Mouse (Mus musculus) C2C12 (cell line): Measurements from ENCODE around the gene Upk3a.

Experiments
- CTCF ChIP-seq: IDR thresholded peaks from one replicate; pipeline ENCODE4 v1.5.1; 2011; ENCODE audit not compliant: control insufficient read depth, insufficient read depth, insufficient read length
- FOSL1 ChIP-seq: IDR thresholded peaks from one replicate; pipeline ENCODE4 v1.8.0; 2011; ENCODE audit warnings: mild to moderate bottlenecking, low read length; ENCODE audit not compliant: poor library complexity, insufficient read depth, severe bottlenecking
- USF1 ChIP-seq: IDR thresholded peaks from one replicate; pipeline ENCODE4 v1.6.1; 2011; ENCODE audit warnings: low read depth, mild to moderate bottlenecking, control low read depth, moderate library complexity

DNA sequence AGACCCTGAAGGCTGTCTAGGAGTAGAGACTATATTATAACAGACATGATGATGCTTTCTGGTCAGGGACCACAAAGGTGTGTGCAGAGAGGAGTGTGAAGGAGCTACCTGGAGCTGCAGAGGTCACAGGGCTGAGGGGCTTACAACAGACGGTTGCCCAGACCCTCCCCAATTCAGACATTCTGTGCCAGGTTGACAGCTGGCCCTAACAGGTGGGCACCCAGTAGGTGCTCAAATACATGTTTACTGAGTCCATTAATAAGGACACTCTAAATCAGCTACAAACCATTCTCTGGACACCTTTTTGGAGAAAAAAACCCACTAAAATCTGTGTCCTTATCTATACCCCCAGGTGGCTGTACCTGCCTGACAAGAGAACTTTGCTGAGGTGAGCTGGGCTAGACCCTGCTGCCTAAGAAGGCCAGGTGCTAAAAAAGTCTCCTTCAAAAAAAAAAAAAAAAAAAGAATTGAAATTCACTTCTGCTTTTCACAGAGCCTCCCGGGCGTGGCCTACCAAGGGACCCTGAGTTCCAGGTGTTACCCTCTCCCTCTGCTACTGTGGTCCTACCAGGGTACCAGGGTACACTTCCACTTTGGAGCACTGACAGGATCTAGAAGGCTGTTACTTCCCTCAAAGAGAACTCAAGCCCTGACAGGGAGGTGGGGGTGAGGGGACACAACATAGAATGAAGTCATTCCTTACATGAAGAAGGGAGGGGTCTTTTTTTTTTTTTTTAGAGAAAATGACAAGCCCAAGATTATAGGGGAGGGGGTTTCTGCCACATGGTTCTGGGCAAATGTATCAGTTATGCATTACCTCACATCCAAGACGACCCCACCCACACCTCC lies 30.5 kb upstream of the Upk3a start:
- TF ChIP-seq CTCF (no peak), USF1 (no peak), FOSL1 (no peak)
